Mouse (Mus musculus): Measurements from ENCODE around the gene Vdr. TPM values are rescaled to one million over a fixed set of nuclear protein-coding genes. Genes with fewer than 3 reads are reported as not detected.

Gene Vdr
- polyA plus RNA-seq, 2 experiments, result 0.11 to 0.15 TPM

- no peak for ATAC-seq (ENCODE audit: insufficient read depth)
- H3K27ac ChIP-seq, result no peak overlapping the region
These were observed 71.4 kb downstream of the Vdr start for GRCm38 (mm10) chr15:97839012-97839411.

GRCm38 (mm10) chr15:97838395-97838794, 72.0 kb downstream of the Vdr start:
- TF ChIP-seq EP300 (IDR thresholded peaks at IDR 0.05; ENCODE audit: low read depth) (no peak), CTCF (IDR thresholded peaks at IDR 0.05; ENCODE audit: low read depth) (no peak)
- Histone ChIP-seq H3K4me3 (ENCODE audit: insufficient read depth in 1 of 2, low read depth in 2 of 2, low read length in 2 of 2) (no peak overlapping the region), H3K9me3 (ENCODE audit: control insufficient read depth, low read length) (no peaks in the 10 kb centered on the region), H3K4me2 (ENCODE audit: low read depth) (no peak overlapping the region), H3K36me3 (replicated peaks; ENCODE audit: control insufficient read depth, insufficient read depth, low read depth) (no peaks in the 10 kb centered on the region), H3K27ac (no peak overlapping the region), H3K9ac (replicated peaks) (no peak overlapping the region), H3K27me3 (ENCODE audit: control insufficient read depth, insufficient read depth, low read length) (no peaks in the 10 kb centered on the region), H3K4me1 (replicated peaks; ENCODE audit: control insufficient read depth in 2 of 2, insufficient read depth in 2 of 2, low read length in 1 of 2) (peaks cover 11 to 45% of the 10 kb centered on the region in 2 experiments)
- WGBS (ENCODE audit: insufficient replicate concordance), result 52% methylated on average over 4 of the region's 4 CpGs
- DNase-seq (ENCODE audit: low read depth in 3 of 3, low spot score in 3 of 3) (no peak), ATAC-seq (ENCODE audit: insufficient read depth) (no peak)

More at GRCm38 (mm10) chr15:97839012-97839411, 71.4 kb downstream of the Vdr start:
- Histone ChIP-seq H3K4me3 (ENCODE audit: insufficient read depth in 1 of 2, low read depth in 2 of 2, low read length in 2 of 2) (no peak overlapping the region), H3K4me2 (ENCODE audit: low read depth) (no peak overlapping the region), H3K4me1 (replicated peaks; ENCODE audit: control insufficient read depth in 2 of 2, insufficient read depth in 2 of 2, low read length in 1 of 2) (peaks cover 11 to 48% of the 10 kb centered on the region in 2 experiments), H3K9ac (replicated peaks) (no peak overlapping the region), H3K9me3 (ENCODE audit: control insufficient read depth, low read length) (no peaks in the 10 kb centered on the region), H3K36me3 (replicated peaks; ENCODE audit: control insufficient read depth, insufficient read depth, low read depth) (no peaks in the 10 kb centered on the region), H3K27me3 (ENCODE audit: control insufficient read depth, insufficient read depth, low read length) (no peaks in the 10 kb centered on the region)
- no peak for TF ChIP-seq EP300 (IDR thresholded peaks at IDR 0.05; ENCODE audit: low read depth)
- TF ChIP-seq CTCF (IDR thresholded peaks at IDR 0.05; ENCODE audit: low read depth), result no peak
- DNase-seq (ENCODE audit: low read depth in 3 of 3, low spot score in 3 of 3), result no peak
- 65% methylated on average over 2 of the region's 2 CpGs for WGBS (ENCODE audit: insufficient replicate concordance)

- Histone ChIP-seq H3K4me3 (ENCODE audit: insufficient read depth in 1 of 2, low read depth in 2 of 2, low read length in 2 of 2) (no peak overlapping the region), H3K27ac (no peak overlapping the region), H3K9me3 (ENCODE audit: control insufficient read depth, low read length) (no peaks in the 10 kb centered on the region), H3K27me3 (ENCODE audit: control insufficient read depth, insufficient read depth, low read length) (peaks cover under 1% of the 10 kb centered on the region; the same call in 1 of the 2 replicates), H3K9ac (replicated peaks) (no peak overlapping the region), H3K36me3 (replicated peaks; ENCODE audit: control insufficient read depth, insufficient read depth, low read depth) (no peaks in the 10 kb centered on the region), H3K4me1 (replicated peaks; ENCODE audit: control insufficient read depth in 2 of 2, insufficient read depth in 2 of 2, low read length in 1 of 2) (peaks cover 11 to 42% of the 10 kb centered on the region in 2 experiments), H3K4me2 (ENCODE audit: low read depth) (no peak overlapping the region)
- ATAC-seq (ENCODE audit: insufficient read depth) (no peak), DNase-seq (ENCODE audit: low read depth in 3 of 3, low spot score in 3 of 3) (no peak)
- 23% methylated on average over 8 of the region's 8 CpGs for WGBS (ENCODE audit: insufficient replicate concordance)
- no peak for TF ChIP-seq EP300 (IDR thresholded peaks at IDR 0.05; ENCODE audit: low read depth)
- no peak for TF ChIP-seq CTCF (IDR thresholded peaks at IDR 0.05; ENCODE audit: low read depth)
These were observed 72.9 kb downstream of the Vdr start for GRCm38 (mm10) chr15:97837491-97838061.

GRCm38 (mm10) chr15:97836894-97837247, 73.6 kb downstream of the Vdr start:
- Histone ChIP-seq H3K9ac (replicated peaks) (no peak overlapping the region), H3K36me3 (replicated peaks; ENCODE audit: control insufficient read depth, insufficient read depth, low read depth) (no peaks in the 10 kb centered on the region), H3K4me1 (replicated peaks; ENCODE audit: control insufficient read depth in 2 of 2, insufficient read depth in 2 of 2, low read length in 1 of 2) (peaks cover 11 to 43% of the 10 kb centered on the region in 2 experiments), H3K27me3 (ENCODE audit: control insufficient read depth, insufficient read depth, low read length) (peaks cover 4% of the 10 kb centered on the region), H3K4me2 (ENCODE audit: low read depth) (no peak overlapping the region), H3K9me3 (ENCODE audit: control insufficient read depth, low read length) (no peaks in the 10 kb centered on the region), H3K27ac (no peak overlapping the region), H3K4me3 (ENCODE audit: insufficient read depth in 1 of 2, low read depth in 2 of 2, low read length in 2 of 2) (no peak overlapping the region)
- 50% methylated on average over 8 of the region's 8 CpGs for WGBS (ENCODE audit: insufficient replicate concordance)
- TF ChIP-seq EP300 (IDR thresholded peaks at IDR 0.05; ENCODE audit: low read depth) (no peak), CTCF (IDR thresholded peaks at IDR 0.05; ENCODE audit: low read depth) (no peak)
- no peak for ATAC-seq (ENCODE audit: insufficient read depth)
- DNase-seq (ENCODE audit: low read depth in 3 of 3, low spot score in 3 of 3), result no peak

GRCm38 (mm10) chr15:97836153-97836893, 74.1 kb downstream of the Vdr start:
- DNase-seq (ENCODE audit: low read depth in 3 of 3, low spot score in 3 of 3), result no peak
- H3K4me3 ChIP-seq (ENCODE audit: insufficient read depth in 1 of 2, low read depth in 2 of 2, low read length in 2 of 2), result no peak overlapping the region
- H3K4me1 ChIP-seq (replicated peaks; ENCODE audit: control insufficient read depth in 2 of 2, insufficient read depth in 2 of 2, low read length in 1 of 2), result peaks cover 7 to 37% of the 10 kb centered on the region in 2 experiments
- H3K4me2 ChIP-seq (ENCODE audit: low read depth), result no peak overlapping the region
- H3K27me3 ChIP-seq (ENCODE audit: control insufficient read depth, insufficient read depth, low read length), result peaks cover 4% of the 10 kb centered on the region
- no peak for ATAC-seq (ENCODE audit: insufficient read depth)
- H3K9ac ChIP-seq (replicated peaks), result no peak overlapping the region
- no peaks in the 10 kb centered on the region for H3K36me3 ChIP-seq (replicated peaks; ENCODE audit: control insufficient read depth, insufficient read depth, low read depth)
- H3K9me3 ChIP-seq (ENCODE audit: control insufficient read depth, low read length), result no peaks in the 10 kb centered on the region
- 56% methylated on average over 17 of the region's 17 CpGs for WGBS (ENCODE audit: insufficient replicate concordance)
- no peak overlapping the region for H3K27ac ChIP-seq
- TF ChIP-seq EP300 (IDR thresholded peaks at IDR 0.05; ENCODE audit: low read depth), result no peak
- TF ChIP-seq CTCF (IDR thresholded peaks at IDR 0.05; ENCODE audit: low read depth), result no peak

Measured in liver, embryonic 14.5 days (tissue).